Mouse (Mus musculus) C2C12 (cell line): ENCODE results near the gene Gpam.

Experiments
- CTCF ChIP-seq: IDR thresholded peaks from one replicate; pipeline ENCODE4 v1.5.1; 2011; ENCODE audit not compliant: control insufficient read depth, insufficient read depth, insufficient read length
- MAX ChIP-seq: IDR thresholded peaks from one replicate; pipeline ENCODE4 v1.6.1; 2011; ENCODE audit warnings: mild to moderate bottlenecking, control low read depth
- MYOD1 ChIP-seq: IDR thresholded peaks from one replicate; pipeline ENCODE4 v1.6.1; 2011; ENCODE audit warnings: low read depth; ENCODE audit not compliant: control insufficient read depth, insufficient read length
- MYOG ChIP-seq: IDR thresholded peaks from one replicate; pipeline ENCODE4 v1.6.1; 2011; ENCODE audit not compliant: control insufficient read depth, insufficient read length; ENCODE audit errors: extremely low read depth
- USF1 ChIP-seq: IDR thresholded peaks from one replicate; pipeline ENCODE4 v1.6.1; 2011; ENCODE audit warnings: low read depth, mild to moderate bottlenecking, control low read depth, moderate library complexity

GRCm38 (mm10) chr19:55061951-55062350, 65.1 kb downstream of the Gpam start:
- TF ChIP-seq CTCF: no peak
- no peak for TF ChIP-seq MAX
- no peak for TF ChIP-seq MYOG
- no peak for TF ChIP-seq MYOD1
- no peak for TF ChIP-seq USF1
